Mouse (Mus musculus) thymus, postnatal 10 days (tissue): ENCODE data around the gene Cars.
"Not testable (repeated sequence)": the region's sequence is repeated elsewhere in the genome, so short reads cannot be mapped to it uniquely, and the experiment has no call there.

Source experiments
- DNase-seq, 2 experiments: peaks; one replicate each; pipeline ENCODE4 v3.0.0; 2021; ENCODE audit warnings: low spot score in 2 of 2

The Cars gene

DNA sequence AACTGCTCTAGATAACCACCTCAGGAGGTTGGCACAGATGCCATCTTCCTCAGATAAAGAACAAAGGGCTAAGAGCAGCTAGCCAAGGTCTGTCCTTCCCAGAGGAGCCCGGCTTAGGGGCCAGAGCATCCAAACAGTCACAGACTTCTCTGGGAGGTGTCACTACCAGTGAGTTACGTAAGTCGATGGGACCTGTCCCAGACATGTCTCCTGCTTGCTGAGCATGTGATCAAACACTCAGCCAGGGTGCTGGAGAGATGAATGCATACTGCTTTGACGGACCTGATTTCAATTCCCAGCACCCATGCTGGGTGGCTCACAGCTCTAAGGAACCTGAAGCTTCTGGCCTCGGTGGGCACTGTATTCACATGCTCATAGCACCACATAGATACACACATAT is 12.3 kb downstream of the Cars start:
- DNase-seq: no peak

DNA sequence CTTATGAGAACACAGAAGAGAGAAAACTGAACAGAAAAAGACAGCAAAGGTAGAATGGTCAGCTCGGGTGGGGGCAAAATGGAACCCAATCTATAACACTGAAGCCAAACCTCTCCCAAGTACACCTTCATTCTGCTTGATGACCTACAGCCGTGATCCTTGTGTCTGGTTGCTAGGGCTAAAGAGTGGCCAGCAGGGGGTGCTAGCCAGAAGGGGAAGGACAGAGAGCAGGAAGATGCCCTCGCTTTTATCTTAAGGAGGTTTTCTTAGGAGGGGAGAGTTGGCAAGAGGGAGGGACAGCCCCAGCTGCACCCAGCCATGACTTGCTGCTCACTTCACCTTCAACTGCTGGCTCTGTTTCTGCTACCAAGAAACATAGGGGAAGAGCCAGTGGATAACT is 15.9 kb downstream of the Cars start:
- peak; percentile 34 to 78 for DNase-seq

DNA sequence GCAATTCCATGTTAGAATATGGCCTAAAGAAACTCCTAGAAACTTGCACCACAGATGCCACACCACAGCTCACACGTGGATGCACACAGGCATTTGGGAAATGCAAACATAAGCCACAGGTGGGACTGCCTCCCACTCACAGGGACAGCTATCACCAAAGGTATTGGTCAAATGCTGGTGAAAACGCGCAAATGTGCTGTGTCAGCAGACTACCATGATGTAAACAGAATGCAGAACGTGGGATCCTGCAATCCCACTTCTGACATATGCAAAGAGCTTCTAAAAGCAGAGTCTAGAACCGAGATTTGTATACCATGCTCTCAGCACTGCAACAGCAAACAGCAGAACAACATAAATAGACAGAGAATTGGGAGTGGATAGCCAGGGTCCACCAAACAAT is 16.9 kb downstream of the Cars start:
- no peak for DNase-seq

DNA sequence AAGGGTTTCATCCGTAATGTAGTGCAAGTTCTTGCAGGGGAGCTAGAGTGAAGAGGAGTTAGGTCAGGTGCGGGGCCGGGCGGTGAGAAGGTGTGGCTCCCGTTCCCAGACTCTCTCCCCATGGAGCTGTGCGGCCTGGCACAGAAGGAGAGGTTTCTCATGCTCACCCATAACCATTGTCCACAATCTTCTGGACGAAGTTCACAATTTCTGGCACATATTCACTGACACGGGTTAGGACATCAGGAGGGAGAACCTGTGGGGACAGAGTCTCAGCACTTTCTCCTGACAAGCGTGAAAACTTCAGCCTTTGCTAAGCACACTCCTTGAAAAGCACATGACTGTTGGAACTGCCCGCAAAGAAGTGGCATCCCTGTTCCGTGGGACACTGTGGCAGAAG is 24.1 kb downstream of the Cars start:
- no peak for DNase-seq

DNA sequence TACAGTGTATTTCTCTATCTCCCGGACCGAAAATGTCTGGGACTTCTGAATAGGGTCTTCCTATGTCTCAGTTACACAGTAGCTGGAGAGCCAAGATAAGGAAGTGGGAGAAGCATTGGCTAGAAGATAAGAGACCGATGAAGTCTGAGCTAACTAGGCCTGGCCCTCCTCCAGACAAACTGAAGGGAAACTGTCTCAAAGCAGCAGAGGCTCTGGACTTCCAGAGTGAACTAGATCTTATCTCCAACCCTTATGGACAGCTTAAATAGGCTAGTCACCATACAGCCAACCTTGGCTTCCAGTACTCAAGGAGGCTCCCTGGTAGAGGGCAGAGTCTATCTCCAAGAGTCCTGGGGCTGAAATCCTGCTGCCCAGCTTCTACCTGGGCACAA is 34.2 kb downstream of the Cars start:
- no peak for DNase-seq

DNA sequence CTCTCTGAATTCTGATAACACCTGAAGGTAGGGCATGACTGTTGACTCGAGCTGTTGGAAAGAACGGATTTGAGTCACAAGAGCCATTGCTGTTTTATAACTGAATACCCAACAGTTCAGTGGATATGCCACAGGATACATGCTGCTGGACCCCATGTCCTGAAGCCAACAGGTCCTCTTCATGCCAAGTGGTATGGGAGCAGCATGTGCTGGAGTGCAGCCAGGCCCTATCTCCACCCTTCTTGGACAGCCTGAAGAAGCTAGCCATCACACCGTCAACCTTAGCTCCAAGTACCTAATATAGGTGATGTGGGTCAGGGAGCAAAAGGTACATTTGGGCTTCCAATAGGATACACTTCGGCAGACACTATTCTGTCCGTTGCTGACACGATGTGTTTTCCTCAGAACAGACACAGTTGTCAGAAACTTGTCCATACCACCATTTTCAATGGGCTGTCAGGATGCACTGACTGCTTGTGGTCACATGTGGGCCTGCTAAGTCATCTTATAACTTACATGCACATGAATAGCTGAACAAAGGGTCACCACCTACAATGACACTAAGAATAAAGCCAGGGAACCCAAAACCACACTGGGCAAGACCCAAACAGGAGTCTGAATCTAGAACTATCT is 34.8 kb downstream of the Cars start:
- DNase-seq: no peak

DNA sequence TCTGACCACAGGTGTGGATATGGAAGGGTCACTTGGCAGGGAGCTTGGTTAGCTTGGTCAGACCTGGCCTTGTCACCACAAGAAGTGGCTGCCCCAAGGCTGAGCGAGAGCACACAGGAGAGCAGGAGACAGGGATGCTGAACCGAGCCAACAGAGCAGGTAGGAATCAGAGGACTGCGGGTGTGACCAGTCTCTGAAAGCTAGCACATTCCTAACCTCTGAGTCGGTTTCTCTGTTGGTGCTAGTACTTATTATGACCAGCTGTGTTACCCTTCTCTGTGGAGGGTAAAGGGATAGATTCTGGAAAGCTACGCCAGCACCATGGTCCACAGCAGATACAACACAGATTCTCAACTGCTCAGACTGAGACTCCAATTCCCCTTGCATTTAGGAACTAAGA is 36.1 kb downstream of the Cars start:
- no peak for DNase-seq

DNA sequence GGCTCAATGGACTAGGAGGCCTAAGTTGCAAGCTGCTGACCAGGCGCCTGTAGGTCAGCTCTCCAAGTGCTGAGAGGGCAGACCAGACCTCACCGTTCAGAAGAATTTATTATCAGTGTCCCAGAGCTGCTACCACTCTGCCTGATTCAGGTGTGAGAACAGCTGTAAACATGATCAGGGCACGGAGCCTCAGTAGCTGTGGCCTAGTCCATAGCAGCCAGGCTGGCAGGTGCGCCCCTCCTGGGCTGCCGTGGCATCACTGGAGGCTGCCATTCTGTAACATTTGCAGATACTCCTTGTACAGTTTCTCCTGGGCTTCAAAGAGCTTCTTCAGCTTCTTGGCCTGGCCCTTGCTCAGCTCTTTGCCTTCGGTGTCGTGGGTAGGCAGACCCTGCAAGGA is 42.3 kb downstream of the Cars start:
- DNase-seq: no peak

DNA sequence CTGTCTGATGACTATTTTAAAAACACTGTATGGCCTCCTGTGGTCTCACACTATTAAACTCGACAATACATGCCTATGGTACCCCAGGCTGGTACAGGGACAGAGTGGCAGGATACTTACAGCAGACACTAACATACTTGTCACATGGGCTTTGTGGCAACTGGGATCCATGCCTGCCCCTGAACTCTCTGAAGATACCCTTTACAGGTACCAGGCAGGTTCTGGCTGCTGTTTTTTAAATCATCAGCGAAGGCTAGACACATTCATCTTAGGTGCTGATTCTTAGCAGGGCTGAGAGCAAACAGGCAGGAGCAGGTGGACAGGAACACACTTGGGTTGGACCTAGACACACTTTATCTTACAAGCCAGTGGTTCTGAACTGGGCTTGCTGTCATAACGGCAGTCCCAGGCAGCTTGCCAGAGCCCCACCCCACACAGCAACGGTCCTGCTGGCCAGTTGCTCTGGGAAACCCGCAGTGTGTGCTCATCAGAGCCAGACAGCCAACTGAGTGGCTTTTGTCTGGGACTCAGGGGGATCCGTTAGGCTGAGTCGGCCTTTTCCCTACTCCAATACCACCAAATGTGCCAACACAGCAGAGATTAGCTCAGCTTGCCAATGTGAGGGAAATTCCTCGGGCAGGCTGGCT is 42.8 kb downstream of the Cars start:
- DNase-seq: no peak

DNA sequence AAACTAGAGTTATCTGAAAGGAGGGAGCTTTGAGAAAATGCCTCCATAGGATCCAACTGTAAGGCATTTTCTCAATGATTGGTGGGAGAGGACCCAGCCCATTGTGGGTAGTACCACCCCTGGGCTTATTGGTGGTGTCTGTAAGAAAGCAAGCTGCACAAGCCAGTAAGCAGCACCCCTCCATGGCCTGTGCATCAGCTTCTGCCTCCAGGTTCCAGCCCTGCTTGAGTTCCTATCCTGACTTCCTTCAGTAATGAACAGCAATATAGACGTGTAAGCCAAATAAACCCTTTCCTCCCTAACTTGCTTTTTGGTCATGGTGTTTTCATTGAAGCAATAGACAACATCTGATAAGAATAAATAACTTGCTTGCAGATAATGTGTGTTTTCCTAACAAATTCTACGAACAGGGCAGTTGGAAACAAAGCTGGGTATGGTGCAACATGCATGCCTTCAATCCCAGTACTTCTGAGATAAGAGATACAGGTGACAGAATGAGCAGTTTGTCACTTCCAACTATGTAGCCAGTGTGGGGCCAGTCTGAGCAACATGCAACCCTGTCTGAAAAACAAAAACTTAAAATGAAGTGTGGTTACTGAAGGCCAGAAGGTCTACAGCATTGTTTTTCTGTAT is 50.2 kb downstream of the Cars start:
- DNase-seq: no peak

DNA sequence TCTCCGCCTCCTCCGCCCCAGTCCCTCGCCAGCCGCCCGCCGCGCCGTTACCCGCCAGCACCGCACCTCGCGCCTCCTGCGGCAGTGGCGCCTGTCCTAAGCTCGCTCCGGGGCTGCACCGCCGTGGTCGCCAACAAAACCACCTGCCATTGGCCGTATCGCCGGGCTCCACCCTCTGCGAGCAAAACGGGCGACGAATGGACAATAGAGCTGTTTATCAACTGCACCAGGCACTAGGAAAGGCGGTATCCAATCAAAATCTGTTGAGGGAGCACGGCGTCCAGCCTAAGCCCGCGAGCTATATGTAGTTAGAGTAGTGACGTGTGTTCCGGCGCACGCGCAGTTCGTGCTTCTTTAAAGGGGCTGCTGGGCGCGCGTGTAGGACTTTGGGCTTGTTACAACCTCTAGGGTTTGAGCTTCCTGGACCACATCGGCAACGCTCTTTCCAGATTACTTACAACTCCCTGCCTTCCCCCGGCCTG is 50.9 kb downstream of the Cars start, which contains the start of gene Nap1l4:
Gene Nap1l4, minus strand, starts transcription at position 131 of the 482 bp plus-strand sequence.
- peak; percentile 98 for DNase-seq

DNA sequence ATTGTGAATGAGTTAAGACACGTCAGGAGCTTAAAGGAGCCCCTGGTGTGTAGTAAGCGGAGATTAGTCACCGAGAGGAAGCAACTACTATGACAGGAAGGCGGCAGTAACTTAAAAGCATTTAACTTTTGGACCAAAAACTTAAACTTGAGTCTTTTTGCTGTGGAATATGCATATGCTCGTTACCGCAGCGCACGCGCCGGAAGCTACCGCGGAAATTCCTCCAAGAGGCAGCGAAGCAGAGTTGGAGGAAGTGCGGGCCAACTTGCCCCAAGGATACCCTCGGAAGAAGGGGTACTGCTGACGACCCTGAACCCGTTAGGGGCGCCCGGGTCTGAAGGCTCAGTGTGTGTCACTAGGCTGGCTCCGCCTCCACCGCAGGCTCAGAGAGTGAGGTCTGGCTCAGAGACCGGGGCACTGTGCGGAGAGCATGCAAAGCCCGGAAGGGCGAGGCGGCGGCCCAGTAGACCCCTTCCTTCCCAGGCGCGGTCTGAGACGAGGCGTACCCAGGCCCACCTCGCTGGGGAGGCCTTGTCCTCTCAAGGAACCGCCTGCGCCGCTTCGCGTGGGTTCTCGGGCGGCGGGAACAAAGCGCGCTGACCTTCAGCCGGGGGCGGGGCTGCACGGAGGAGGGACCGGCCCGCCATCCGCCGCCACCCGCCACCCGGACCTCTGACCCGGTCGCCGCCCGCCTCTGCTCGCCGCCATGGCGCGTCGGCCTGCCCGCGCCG is 51.5 kb downstream of the Cars start:
- DNase-seq: peak; percentile 62 to 72

DNA sequence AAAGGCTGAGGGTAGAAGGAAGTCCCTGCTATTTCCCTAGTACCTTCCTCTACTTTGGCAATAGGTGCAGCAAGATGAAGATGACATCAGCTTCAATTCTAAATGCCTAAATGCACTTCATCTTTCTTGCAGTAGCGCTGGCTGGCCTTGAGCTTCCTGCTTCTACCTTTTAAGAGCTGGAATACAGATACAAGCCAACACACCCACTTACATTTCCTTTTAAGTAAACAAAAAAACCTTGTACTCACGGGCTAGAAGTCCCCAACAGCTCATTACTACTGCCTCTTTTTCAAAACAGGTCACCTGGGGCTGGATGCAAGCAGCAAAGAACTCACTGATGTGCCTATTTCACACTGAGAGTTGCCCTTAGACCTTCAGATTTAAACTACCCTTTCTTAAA is 53.3 kb downstream of the Cars start:
- no peak for DNase-seq

DNA sequence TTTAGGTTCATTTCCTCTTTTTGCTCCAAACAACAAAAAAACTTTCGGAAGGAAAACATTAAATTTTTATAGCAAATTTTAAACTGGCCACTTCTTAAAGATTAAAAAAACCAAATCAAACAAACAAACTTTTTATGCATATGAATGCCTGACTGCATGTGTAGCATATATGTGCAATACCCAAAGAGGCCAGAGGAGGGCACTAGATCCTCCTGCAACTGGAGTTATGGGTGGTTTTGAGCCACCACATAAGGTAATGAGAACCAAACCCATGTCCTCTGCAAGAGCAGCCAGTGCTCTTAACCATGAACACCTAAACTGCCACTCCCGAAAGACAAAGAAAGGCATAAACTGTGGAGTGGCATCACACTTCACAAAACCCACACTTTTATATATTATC is 55.5 kb downstream of the Cars start:
- peak; percentile 12 to 51 for DNase-seq

DNA sequence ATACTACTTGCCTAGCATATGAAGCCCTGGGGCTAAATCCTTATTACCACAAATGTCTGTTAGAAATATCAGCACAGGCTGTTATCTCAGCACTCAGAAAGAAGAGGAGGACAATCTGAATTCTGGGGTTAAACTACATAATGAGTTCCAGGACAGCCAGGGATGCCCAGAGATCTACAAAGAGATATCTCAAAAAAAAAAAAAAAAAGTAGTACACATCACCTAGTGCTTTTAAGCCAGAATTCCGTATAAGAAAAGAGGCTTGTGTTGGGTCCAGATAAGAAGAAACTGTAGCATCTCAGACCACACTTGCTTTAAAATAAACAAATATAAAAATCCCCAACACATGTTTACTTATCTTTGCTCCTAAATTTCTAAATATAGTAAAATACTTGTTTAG is 61.2 kb downstream of the Cars start:
- DNase-seq: no peak

DNA sequence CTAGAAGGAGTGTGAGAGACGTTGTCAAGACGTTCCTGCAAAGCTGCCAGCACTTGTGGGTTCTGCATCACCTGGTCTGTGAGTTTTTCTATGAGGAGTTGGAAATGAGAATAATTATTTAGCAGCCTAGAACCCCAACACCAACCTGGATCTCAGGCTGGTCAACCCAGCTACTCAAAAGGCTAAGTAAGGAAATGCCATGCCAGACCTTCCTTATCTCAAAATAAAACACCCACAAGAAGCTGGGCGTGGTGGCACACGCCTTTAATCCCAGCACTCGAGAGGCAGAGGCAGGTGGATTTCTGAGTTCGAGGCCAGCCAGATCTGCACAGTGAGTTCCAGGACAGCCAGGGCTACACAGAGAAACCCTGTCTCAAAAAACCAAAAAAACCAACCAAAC is 61.7 kb downstream of the Cars start:
- not testable (repeated sequence) for DNase-seq

DNA sequence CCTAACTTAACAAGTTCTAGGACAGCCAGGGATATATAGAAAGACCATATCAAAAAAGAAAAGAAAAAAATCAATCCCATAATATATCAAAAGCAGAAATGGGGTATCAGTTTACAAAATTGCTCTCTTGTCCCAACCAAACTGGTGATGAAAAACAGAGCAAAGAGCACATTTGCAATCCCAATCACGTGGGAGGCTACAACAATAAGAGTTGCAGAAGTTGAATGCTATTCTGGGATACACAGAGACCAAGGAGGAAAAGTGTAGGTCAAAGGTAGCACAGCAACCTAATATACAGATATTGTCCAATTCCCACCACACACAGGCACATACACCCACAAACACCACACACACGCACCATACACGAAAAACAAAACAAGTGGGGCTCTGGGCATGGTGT is 63.6 kb downstream of the Cars start:
- no peak for DNase-seq

DNA sequence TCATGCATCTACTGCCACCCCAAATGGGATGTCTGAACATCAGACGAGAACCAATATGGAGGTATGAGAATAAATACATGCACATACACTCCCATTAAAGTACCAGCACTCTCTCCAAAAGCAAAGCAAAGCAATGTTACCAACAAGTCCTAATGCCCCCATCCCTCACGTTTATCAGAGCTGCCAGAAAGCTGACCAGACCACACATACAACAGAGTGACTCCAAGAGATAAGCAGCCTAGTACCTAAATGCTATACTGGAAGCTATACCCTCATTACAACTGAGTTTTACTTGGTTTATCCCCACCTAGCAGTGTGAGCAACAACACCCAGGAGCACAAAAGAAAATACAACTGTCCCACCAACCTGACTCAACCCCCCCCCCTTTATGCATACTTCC is 66.6 kb downstream of the Cars start:
- DNase-seq: no peak

DNA sequence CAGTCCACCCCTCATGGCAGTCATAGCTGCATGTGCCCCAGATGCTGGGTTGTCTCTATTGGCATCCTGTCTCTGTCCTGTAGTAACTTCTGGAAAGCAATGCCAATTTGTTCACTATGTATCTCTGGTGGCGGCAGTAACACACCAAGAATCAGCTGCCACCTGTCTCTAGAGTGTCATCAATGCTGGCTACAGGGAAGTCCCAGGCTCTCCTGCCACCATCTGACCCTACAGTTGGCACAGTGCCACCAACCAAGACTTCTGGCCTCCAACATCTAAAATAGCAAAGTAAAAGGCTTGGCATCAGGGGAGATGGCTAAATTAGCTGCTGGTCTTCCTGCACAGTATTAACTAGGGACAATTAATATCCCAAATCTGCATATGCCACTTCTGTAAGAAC is 67.5 kb downstream of the Cars start:
- DNase-seq: no peak

DNA sequence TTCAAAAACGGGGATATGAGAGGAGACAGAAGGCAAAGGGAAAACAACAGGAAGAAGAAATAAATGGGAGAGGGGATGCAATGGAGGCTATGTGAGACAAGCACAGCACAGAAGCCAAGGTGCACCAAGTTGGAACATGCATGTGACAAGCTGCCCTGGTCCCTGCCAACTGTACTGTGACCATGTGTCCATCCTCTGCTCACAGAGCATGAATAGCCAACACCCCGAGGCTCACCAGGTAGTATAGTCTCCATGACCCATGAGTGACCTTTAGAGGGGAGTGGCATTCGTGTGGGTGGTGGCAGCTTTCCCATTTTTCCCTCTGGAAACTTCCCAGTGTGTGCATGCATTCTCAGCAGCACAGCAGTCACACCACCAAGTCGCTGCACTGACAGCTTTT is 80.6 kb downstream of the Cars start:
- DNase-seq: no peak

DNA sequence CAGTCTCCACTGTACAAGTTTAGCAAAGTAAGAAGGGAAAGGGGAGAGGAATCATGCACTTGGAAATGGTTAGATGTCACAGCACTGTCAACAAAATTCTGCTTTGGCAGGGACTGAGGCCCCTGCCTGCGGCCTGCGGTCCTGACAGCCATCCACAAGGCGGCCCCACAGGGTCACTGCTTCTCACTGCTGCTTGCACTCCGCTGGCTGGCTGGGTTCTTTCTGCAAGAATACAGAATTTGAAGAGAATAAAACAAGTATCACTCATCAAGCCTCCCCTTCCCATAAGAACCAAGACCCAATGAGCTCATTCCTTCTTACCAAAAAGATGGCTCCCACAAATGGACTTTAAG is 85.5 kb downstream of the Cars start:
- DNase-seq: no peak

DNA sequence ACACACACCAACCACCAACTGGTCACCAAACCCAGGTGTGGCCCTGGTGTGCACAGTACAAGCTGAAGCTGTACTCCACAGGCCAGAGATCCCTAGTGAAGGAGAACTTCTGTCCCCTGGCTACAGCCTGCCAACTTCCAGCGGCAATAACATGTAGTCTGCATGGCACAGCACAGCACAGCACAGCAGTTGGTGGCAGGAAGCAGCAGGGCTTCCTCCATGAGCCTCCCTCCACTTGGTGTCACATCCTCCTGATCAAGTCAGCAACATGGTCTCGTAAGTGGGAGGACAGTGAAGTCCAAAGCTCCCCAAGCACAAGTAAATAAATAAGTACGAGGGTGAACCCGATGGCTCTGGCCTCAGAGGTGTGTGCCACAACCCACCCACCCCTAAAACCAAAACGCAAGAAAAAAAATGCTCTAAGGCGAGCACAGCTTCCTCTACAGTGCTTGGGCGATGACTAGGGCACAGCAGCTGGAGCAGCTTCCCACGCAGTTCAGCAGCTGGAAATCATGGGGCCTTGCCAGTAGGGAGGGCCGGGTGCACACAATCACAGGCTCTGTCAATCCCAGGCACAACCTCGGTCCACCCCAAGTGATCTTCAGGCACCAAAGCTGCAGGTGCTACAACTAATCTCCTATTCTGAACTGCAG is 86.0 kb downstream of the Cars start:
- DNase-seq: no peak
